ENCODE assay signal across 13 mouse cellular contexts in genomic region chr13:59499831-59500230, GRCm38 (mm10).
"Had no signal": no experiment of that assay in that cellular context is flagged by ENCODE, and none has a peak within 500 bp of the region (broad histone marks: within the 10 kb centered on the region; RNA-seq: fewer than 3 reads in every experiment).

No protein-coding gene starts in this region.

- H3K27me3 ChIP-seq: limb, embryonic 12.5 days; limb, embryonic 15.5 days; midbrain, embryonic 12.5 days; midbrain, embryonic 15.5 days; neural tube, embryonic 13.5 days had no signal

- DNase-seq: layer of hippocampus, adult 9-11 months; liver, postnatal 0 days; lung, embryonic 14.5 days; thymus, adult 18-20 months; thymus, postnatal 36 days had no signal

- H3K4me1 ChIP-seq: limb, embryonic 15.5 days had no signal

- H3K4me3 ChIP-seq: limb, embryonic 12.5 days; limb, embryonic 15.5 days; midbrain, embryonic 12.5 days; midbrain, embryonic 15.5 days; neural tube, embryonic 13.5 days had no signal

- H3K27ac ChIP-seq: kidney, postnatal 0 days; limb, embryonic 12.5 days; limb, embryonic 15.5 days; liver, embryonic 14.5 days; macrophage; midbrain, embryonic 12.5 days; midbrain, embryonic 15.5 days; neural tube, embryonic 13.5 days had no signal
